Mouse (Mus musculus) myocyte (in vitro differentiated cells): ENCODE measurements around the gene Fam167b.

Experiments used
- MAX ChIP-seq: IDR thresholded peaks from one replicate; pipeline ENCODE4 v1.6.1; 2011; ENCODE audit warnings: low read depth, mild to moderate bottlenecking, control low read depth
- MYOD1 ChIP-seq, 3 experiments: IDR thresholded peaks; one replicate each; pipeline ENCODE4 v1.6.1; 2011; ENCODE audit warnings: control low read depth in 2 of 3, low read depth in 2 of 3, mild to moderate bottlenecking in 2 of 3, moderate library complexity in 1 of 3; ENCODE audit not compliant: insufficient read length in 2 of 3, control insufficient read depth in 1 of 3
- POLR2A ChIP-seq: IDR thresholded peaks from one replicate; pipeline ENCODE4 v1.6.1; 2011; ENCODE audit warnings: low read depth, mild to moderate bottlenecking, control low read depth, moderate library complexity; ENCODE audit not compliant: insufficient read length
- POLR2AphosphoS2 ChIP-seq: IDR thresholded peaks from one replicate; pipeline ENCODE4 v1.6.1; 2011; ENCODE audit warnings: low read depth, control low read depth; ENCODE audit not compliant: insufficient read length
- SRF ChIP-seq: IDR thresholded peaks from one replicate; pipeline ENCODE4 v1.6.1; 2011; ENCODE audit warnings: low read depth; ENCODE audit not compliant: control insufficient read depth, insufficient read length
- TCF12 ChIP-seq: IDR thresholded peaks from one replicate; pipeline ENCODE4 v1.6.1; 2011; ENCODE audit warnings: mild to moderate bottlenecking, control low read depth; ENCODE audit not compliant: poor library complexity, insufficient read depth, severe bottlenecking

- TF ChIP-seq SRF (no peak), POLR2AphosphoS2 (no peak), MAX (no peak), POLR2A (no peak), MYOD1 (IDR thresholded peaks at IDR 0.05; ENCODE audit: control insufficient read depth in 1 of 3, insufficient read length in 2 of 3, low read depth in 2 of 3) (no peak), TCF12 (no peak)
Measured at GRCm38 (mm10) chr4:129610026-129610425, 31.7 kb upstream of the Fam167b start.
